Mouse (Mus musculus) heart, adult 2 months (tissue): Measurements from ENCODE around the gene Stab1. TPM values are rescaled to one million over a fixed set of nuclear protein-coding genes. Genes with fewer than 3 reads are reported as not detected.

Source experiments
- DNase-seq, 2 experiments: peaks; one replicate each; pipeline ENCODE4 v3.0.0; 2021
- H3K27ac ChIP-seq: fragments of 200-600 bp; 2 replicates; pipeline ENCODE4 v1.8.1; 2022
- H3K27me3 ChIP-seq: fragments of 200-500 bp; 2 replicates; pipeline ENCODE4 v1.6.1; 2012; ENCODE audit warnings: mild to moderate bottlenecking, low read length, inconsistent platforms, mixed read lengths; ENCODE audit not compliant: control insufficient read depth, insufficient read depth
- H3K36me3 ChIP-seq: fragments of 200-500 bp; 2 replicates; pipeline ENCODE4 v1.6.1; 2012; ENCODE audit warnings: low read length, inconsistent platforms; ENCODE audit not compliant: control insufficient read depth, insufficient read depth
- H3K4me1 ChIP-seq: fragments of 200-500 bp; 2 replicates; pipeline ENCODE4 v1.6.1; 2011; ENCODE audit warnings: low read length; ENCODE audit not compliant: control insufficient read depth, insufficient read depth
- H3K4me3 ChIP-seq: fragments of 200-600 bp; 2 replicates; pipeline ENCODE4 v1.8.1; 2022
- H3K79me2 ChIP-seq: fragments of 200-500 bp; replicated peaks from 2 replicates; pipeline ENCODE4 v1.6.1; 2012; ENCODE audit warnings: mild to moderate bottlenecking, inconsistent platforms, low read length, moderate library complexity, mixed read lengths; ENCODE audit not compliant: control insufficient read depth, insufficient read depth
- H3K9ac ChIP-seq: fragments of 200-500 bp; 2 replicates; pipeline ENCODE4 v1.6.1; 2012; ENCODE audit warnings: low read depth, mild to moderate bottlenecking, control low read depth, inconsistent platforms, low read length, mixed read lengths
- CTCF ChIP-seq: fragments of 200-600 bp; IDR thresholded peaks from 2 replicates; pipeline ENCODE4 v1.8.1; 2022; ENCODE audit warnings: antibody characterized with exemption, mild to moderate bottlenecking, moderate library complexity
- EP300 ChIP-seq: fragments of 200-500 bp; IDR thresholded peaks from 2 replicates; pipeline ENCODE4 v1.6.1; 2011; ENCODE audit warnings: low read depth, low read length, control low read depth; ENCODE audit not compliant: insufficient read depth
- POLR2A ChIP-seq: fragments of 200-500 bp; IDR thresholded peaks from 2 replicates; pipeline ENCODE4 v1.6.1; 2011; ENCODE audit warnings: mild to moderate bottlenecking, low read depth, low read length, control low read depth; ENCODE audit not compliant: insufficient read depth
- WGBS: fragments of 180-500 bp; shearing (Covaris S2); methylation state at CpG from one replicate; pipeline ENCODE4 v1.1.7; 2018; 5-methylcytosine and 5-hydroxymethylcytosine counted together
- intact Hi-C: fragments of 180-260 bp; cut with DNase I; formaldehyde crosslinking; loops from one replicate; pipeline ENCODE4 v1.15.1; 2025
- polyA plus RNA-seq: library from polyadenylated mRNA; depleted of rRNA; stranded (reverse); fragments of >200 nt; gene quantifications from 2 replicates; pipeline ENCODE4 v1.2.3, GENCODE M21; 2012; rRNA removed
- total RNA-seq, 2 experiments: library from RNA; stranded (reverse); gene quantifications; 2 replicates each; pipeline ENCODE4 v1.2.3; 2021

Stab1 gene
- total and polyA plus RNA-seq, 3 experiments, result 64.2 to 77.0 (median 65.0) TPM

GRCm38 (mm10) chr14:31110613-31111012 is 57.8 kb downstream of the Stab1 start:
- Histone ChIP-seq H3K4me3 (no peak overlapping the region), H3K36me3 (peaks cover 17% of the 10 kb centered on the region), H3K4me1 (no peaks in the 10 kb centered on the region), H3K79me2 (no peaks in the 10 kb centered on the region), H3K27me3 (no peaks in the 10 kb centered on the region), H3K27ac (no peak overlapping the region), H3K9ac (no peak overlapping the region)
- DNase-seq, result no peak
- intact Hi-C loops, result no loop called here
- no peak for TF ChIP-seq EP300
- TF ChIP-seq CTCF, result no peak
- no peak for TF ChIP-seq POLR2A
- WGBS, result 35% methylated on average over 3 of the region's 3 CpGs

- intact Hi-C loops, result loop anchor here (5.0 kb wide), 1 partner anchor 63 kb away; no protein-coding TSS in a partner anchor
- DNase-seq, result no peak
- H3K79me2 ChIP-seq, result no peaks in the 10 kb centered on the region
- H3K4me3 ChIP-seq, result no peak overlapping the region
- WGBS, result 88% methylated on average over 2 of the region's 2 CpGs
- H3K36me3 ChIP-seq, result no peaks in the 10 kb centered on the region; the same call in 1 of the 2 replicates
- no peak for TF ChIP-seq EP300
- H3K27ac ChIP-seq, result no peak overlapping the region
- no peaks in the 10 kb centered on the region for H3K27me3 ChIP-seq
- no peaks in the 10 kb centered on the region for H3K4me1 ChIP-seq
- no peak overlapping the region for H3K9ac ChIP-seq
Observed at GRCm38 (mm10) chr14:31105156-31105555, 63.3 kb downstream of the Stab1 start.

GRCm38 (mm10) chr14:31089918-31090317 is 78.5 kb downstream of the Stab1 start:
- Histone ChIP-seq H3K79me2 (no peaks in the 10 kb centered on the region), H3K9ac (no peak overlapping the region), H3K27ac (no peak overlapping the region), H3K27me3 (no peaks in the 10 kb centered on the region), H3K4me1 (no peaks in the 10 kb centered on the region), H3K36me3 (peaks cover 9% of the 10 kb centered on the region), H3K4me3 (no peak overlapping the region)
- 55% methylated on average over 1 of the region's 1 CpGs for WGBS
- intact Hi-C loops, result loop anchor here (5.0 kb wide), 1 partner anchor 38 kb away; no protein-coding TSS in a partner anchor
- TF ChIP-seq EP300 (no peak), POLR2A (no peak), CTCF (no peak)
- DNase-seq, result no peak

Other genes with a start within 250 kb of the Stab1 start
- gene Itih3, start 244.9 kb downstream of the Stab1 start, total RNA-seq, result under 1 TPM; 0.82 to 0.86 TPM
- gene Itih3, start 244.9 kb downstream of the Stab1 start, polyA plus RNA-seq, result 0.25 and 0.44 TPM in 2 replicates
- gene Itih1, start 225.4 kb downstream of the Stab1 start, total RNA-seq, result not detected
- 0.04 and 0.09 TPM in 2 replicates for gene Itih1, start 225.4 kb downstream of the Stab1 start, polyA plus RNA-seq
- gene Nek4, start 217.3 kb downstream of the Stab1 start, total RNA-seq, result 1 to 10 TPM; 4.0 to 5.6 TPM
- 1.7 and 3.2 TPM in 2 replicates for gene Nek4, start 217.3 kb downstream of the Stab1 start, polyA plus RNA-seq
- gene Glt8d1, start 167.2 kb downstream of the Stab1 start, total RNA-seq, result 10 to 100 TPM; 24.6 to 25.1 TPM
- gene Glt8d1, start 167.2 kb downstream of the Stab1 start, polyA plus RNA-seq, result 18.4 and 30.1 TPM in 2 replicates
- gene Spcs1, start 167.0 kb downstream of the Stab1 start, total RNA-seq, result 100 to 1,000 TPM; 123 to 137 TPM
- 145 and 289 TPM in 2 replicates for gene Spcs1, start 167.0 kb downstream of the Stab1 start, polyA plus RNA-seq
- gene Pbrm1, start 149.5 kb downstream of the Stab1 start, total RNA-seq, result 10 to 100 TPM; 49.6 to 52.8 TPM
- 7.7 and 15.7 TPM in 2 replicates for gene Pbrm1, start 149.5 kb downstream of the Stab1 start, polyA plus RNA-seq
- gene Gnl3, start 149.5 kb downstream of the Stab1 start, total RNA-seq, result 10 to 100 TPM; 26.2 to 27.6 TPM
- gene Gnl3, start 149.5 kb downstream of the Stab1 start, polyA plus RNA-seq, result 8.1 and 19.2 TPM in 2 replicates
- gene Smim4, start 39.7 kb downstream of the Stab1 start, total RNA-seq, result 10 to 100 TPM; 61.1 to 81.3 TPM
- gene Smim4, start 39.7 kb downstream of the Stab1 start, polyA plus RNA-seq, result 57.5 and 81.7 TPM in 2 replicates
- gene Nt5dc2, start 37.6 kb downstream of the Stab1 start, total RNA-seq, result 10 to 100 TPM; 18.7 to 21.8 TPM
- gene Nt5dc2, start 37.6 kb downstream of the Stab1 start, polyA plus RNA-seq, result 52.5 and 82.7 TPM in 2 replicates
- gene Tnnc1, start 39.7 kb upstream of the Stab1 start, total RNA-seq, result 1,000 to 10,000 TPM; 5,084 to 5,508 TPM
- 4,851 and 5,939 TPM in 2 replicates for gene Tnnc1, start 39.7 kb upstream of the Stab1 start, polyA plus RNA-seq
- gene Nisch, start 48.3 kb upstream of the Stab1 start, total RNA-seq, result 100 to 1,000 TPM; 123 to 129 TPM
- gene Nisch, start 48.3 kb upstream of the Stab1 start, polyA plus RNA-seq, result 187 and 223 TPM in 2 replicates
- gene Sema3g, start 49.2 kb upstream of the Stab1 start, total RNA-seq, result 10 to 100 TPM; 15.0 to 15.1 TPM
- 6.1 and 8.0 TPM in 2 replicates for gene Sema3g, start 49.2 kb upstream of the Stab1 start, polyA plus RNA-seq
- gene Phf7, start 82.7 kb upstream of the Stab1 start, total RNA-seq, result 1 to 10 TPM; 2.9 to 3.6 TPM
- 3.1 and 5.7 TPM in 2 replicates for gene Phf7, start 82.7 kb upstream of the Stab1 start, polyA plus RNA-seq
- gene Bap1, start 82.8 kb upstream of the Stab1 start, total RNA-seq, result 10 to 100 TPM; 39.6 to 49.1 TPM
- 43.6 and 55.2 TPM in 2 replicates for gene Bap1, start 82.8 kb upstream of the Stab1 start, polyA plus RNA-seq
- gene Dnah1, start 155.3 kb upstream of the Stab1 start, total RNA-seq, result under 1 TPM; 0.02 to 0.05 TPM
- gene Dnah1, start 155.3 kb upstream of the Stab1 start, polyA plus RNA-seq, result 0.03 and 0.41 TPM in 2 replicates
- gene Capn7, start 168.0 kb upstream of the Stab1 start, total RNA-seq, result 10 to 100 TPM; 29.6 to 32.5 TPM
- gene Capn7, start 168.0 kb upstream of the Stab1 start, polyA plus RNA-seq, result 15.3 and 30.1 TPM in 2 replicates